Mouse (Mus musculus): ENCODE results near the gene Cdon. TPM values are rescaled to one million over a fixed set of nuclear protein-coding genes. Genes with fewer than 3 reads are reported as not detected.

The Cdon gene
- polyA plus RNA-seq, 1 experiment from 2014 or later, result 1.9 TPM

DNA sequence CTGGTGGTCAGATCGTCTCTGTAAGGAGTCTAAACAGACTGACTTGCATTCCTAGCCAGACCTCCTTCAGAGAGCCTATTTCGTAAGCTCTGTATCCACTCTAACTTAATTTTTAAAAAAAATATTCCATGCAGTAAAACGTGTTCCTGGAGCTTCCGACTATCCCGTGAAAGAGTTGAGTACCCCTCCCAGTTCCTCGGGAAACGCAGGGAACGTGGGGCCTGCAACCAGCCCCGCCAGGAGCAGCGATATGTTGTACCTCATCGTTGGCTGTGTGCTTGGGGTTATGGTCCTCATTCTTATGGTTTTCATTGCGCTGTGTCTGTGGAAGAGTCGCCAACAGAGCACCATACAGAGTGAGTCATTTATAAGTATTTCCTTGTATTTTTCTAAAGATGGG lies 65.7 kb downstream of the Cdon start:
- Histone ChIP-seq H3K9me3 (ENCODE audit: control insufficient read depth) (no peaks in the 10 kb centered on the region), H3K36me3 (ENCODE audit: control insufficient read depth, insufficient read depth) (peaks cover 34% of the 10 kb centered on the region), H3K27me3 (replicated peaks; ENCODE audit: control insufficient read depth, insufficient read depth, low read length) (no peaks in the 10 kb centered on the region), H3K9ac (ENCODE audit: low read depth, low read length) (no peak overlapping the region), H3K4me1 (replicated peaks; ENCODE audit: control insufficient read depth, insufficient read depth, low read length) (no peaks in the 10 kb centered on the region), H3K4me3 (ENCODE audit: low read depth, low read length) (no peak overlapping the region), H3K27ac (ENCODE audit: low read depth, low read length) (no peak overlapping the region), H3K4me2 (replicated peaks; ENCODE audit: low read depth) (no peak overlapping the region)
- no peak for ATAC-seq
- TF ChIP-seq CTCF (IDR thresholded peaks at IDR 0.05; ENCODE audit: low read depth), result no peak
- WGBS, result 78% methylated on average over 13 of the region's 13 CpGs

- H3K9ac ChIP-seq (ENCODE audit: low read depth, low read length), result no peak overlapping the region
- H3K36me3 ChIP-seq (ENCODE audit: control insufficient read depth, insufficient read depth), result peaks cover 36% of the 10 kb centered on the region
- no peaks in the 10 kb centered on the region for H3K27me3 ChIP-seq (replicated peaks; ENCODE audit: control insufficient read depth, insufficient read depth, low read length)
- 84% methylated on average over 4 of the region's 4 CpGs for WGBS
- H3K4me1 ChIP-seq (replicated peaks; ENCODE audit: control insufficient read depth, insufficient read depth, low read length), result no peaks in the 10 kb centered on the region
- no peak for ATAC-seq
- H3K4me3 ChIP-seq (ENCODE audit: low read depth, low read length), result no peak overlapping the region
- no peak overlapping the region for H3K4me2 ChIP-seq (replicated peaks; ENCODE audit: low read depth)
- no peak overlapping the region; the same call in 1 of the 2 replicates for H3K27ac ChIP-seq (ENCODE audit: low read depth, low read length)
- H3K9me3 ChIP-seq (ENCODE audit: control insufficient read depth), result no peaks in the 10 kb centered on the region
- TF ChIP-seq CTCF (IDR thresholded peaks at IDR 0.05; ENCODE audit: low read depth), result no peak
Measured at GRCm38 (mm10) chr9:35488496-35488895, 67.6 kb downstream of the Cdon start.

GRCm38 (mm10) chr9:35491109-35491866 lies 70.4 kb downstream of the Cdon start:
- H3K4me1 ChIP-seq (replicated peaks; ENCODE audit: control insufficient read depth, insufficient read depth, low read length), result no peaks in the 10 kb centered on the region; the same call in 1 of the 2 replicates
- H3K27me3 ChIP-seq (replicated peaks; ENCODE audit: control insufficient read depth, insufficient read depth, low read length), result no peaks in the 10 kb centered on the region
- H3K4me2 ChIP-seq (replicated peaks; ENCODE audit: low read depth), result no peak overlapping the region
- ATAC-seq, result no peak
- peaks cover 24% of the 10 kb centered on the region for H3K36me3 ChIP-seq (ENCODE audit: control insufficient read depth, insufficient read depth)
- H3K9ac ChIP-seq (ENCODE audit: low read depth, low read length), result no peak overlapping the region
- WGBS, result 86% methylated on average over 11 of the region's 11 CpGs
- H3K27ac ChIP-seq (ENCODE audit: low read depth, low read length), result no peak overlapping the region
- TF ChIP-seq CTCF (IDR thresholded peaks at IDR 0.05; ENCODE audit: low read depth), result no peak
- H3K9me3 ChIP-seq (ENCODE audit: control insufficient read depth), result no peaks in the 10 kb centered on the region
- no peak overlapping the region for H3K4me3 ChIP-seq (ENCODE audit: low read depth, low read length)

DNA sequence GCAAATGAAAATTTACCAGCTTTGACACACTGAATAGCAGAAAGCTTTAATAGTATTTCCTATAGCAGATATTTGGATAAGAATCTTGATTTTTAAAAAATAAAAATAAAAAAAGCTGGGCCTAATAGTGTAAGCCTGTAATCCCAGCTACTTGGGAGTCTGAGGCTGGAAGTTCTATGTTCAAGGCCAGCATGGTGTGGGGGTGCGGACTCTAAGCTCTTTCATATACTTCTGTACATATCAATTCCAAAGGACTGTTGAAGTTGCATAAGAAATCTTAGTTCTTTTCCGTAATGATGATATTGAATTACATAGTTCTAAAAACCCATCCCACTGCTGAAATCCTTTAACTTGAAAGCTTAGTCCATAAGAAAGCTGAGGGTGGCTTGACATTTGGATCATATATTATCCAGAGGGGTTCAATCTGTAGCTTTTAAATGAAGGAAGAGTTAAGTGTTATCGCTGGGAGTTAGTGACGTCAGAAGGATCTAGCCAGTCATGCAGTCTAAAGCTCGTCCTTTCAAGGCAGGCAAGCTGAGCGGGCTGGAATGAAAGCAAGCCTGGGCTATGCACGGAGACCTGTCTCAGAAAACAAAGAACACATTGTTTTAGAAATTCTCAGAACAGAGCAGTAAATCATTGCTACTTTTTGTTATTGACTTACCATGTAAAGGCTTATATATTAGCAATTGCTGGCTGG lies 72.3 kb downstream of the Cdon start:
- no peaks in the 10 kb centered on the region for H3K9me3 ChIP-seq (ENCODE audit: control insufficient read depth)
- peaks cover 18% of the 10 kb centered on the region for H3K36me3 ChIP-seq (ENCODE audit: control insufficient read depth, insufficient read depth)
- H3K27me3 ChIP-seq (replicated peaks; ENCODE audit: control insufficient read depth, insufficient read depth, low read length), result no peaks in the 10 kb centered on the region
- WGBS, result 47% methylated on average over 7 of the region's 7 CpGs
- no peak overlapping the region for H3K9ac ChIP-seq (ENCODE audit: low read depth, low read length)
- no peak overlapping the region for H3K27ac ChIP-seq (ENCODE audit: low read depth, low read length)
- ATAC-seq, result peak; percentile 94
- no peak for TF ChIP-seq CTCF (IDR thresholded peaks at IDR 0.05; ENCODE audit: low read depth)
- no peaks in the 10 kb centered on the region; the same call in 1 of the 2 replicates for H3K4me1 ChIP-seq (replicated peaks; ENCODE audit: control insufficient read depth, insufficient read depth, low read length)
- no peak overlapping the region for H3K4me3 ChIP-seq (ENCODE audit: low read depth, low read length)
- no peak overlapping the region; the same call in 1 of the 2 replicates for H3K4me2 ChIP-seq (replicated peaks; ENCODE audit: low read depth)

DNA sequence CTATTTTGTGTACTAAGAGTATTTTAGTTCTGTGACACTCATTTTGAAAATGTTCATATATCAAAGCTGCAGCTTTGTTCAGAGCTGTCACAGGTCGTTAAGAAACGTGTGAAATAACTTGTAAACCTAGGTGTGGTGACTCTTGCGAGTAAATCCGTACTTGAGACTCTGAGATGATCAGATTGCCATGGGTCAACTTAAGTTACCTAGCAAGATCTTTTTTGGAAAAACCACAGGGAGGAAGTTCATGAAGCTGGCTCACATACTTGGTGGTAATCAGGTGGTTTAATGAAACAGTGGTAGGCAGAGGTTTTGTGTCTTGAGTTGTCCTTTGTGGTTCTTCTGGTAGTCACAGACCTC lies 72.8 kb downstream of the Cdon start:
- Histone ChIP-seq H3K4me2 (replicated peaks; ENCODE audit: low read depth) (no peak overlapping the region; the same call in 1 of the 2 replicates), H3K9ac (ENCODE audit: low read depth, low read length) (no peak overlapping the region), H3K4me3 (ENCODE audit: low read depth, low read length) (no peak overlapping the region), H3K9me3 (ENCODE audit: control insufficient read depth) (no peaks in the 10 kb centered on the region), H3K4me1 (replicated peaks; ENCODE audit: control insufficient read depth, insufficient read depth, low read length) (no peaks in the 10 kb centered on the region; the same call in 1 of the 2 replicates), H3K36me3 (ENCODE audit: control insufficient read depth, insufficient read depth) (peaks cover 16% of the 10 kb centered on the region), H3K27me3 (replicated peaks; ENCODE audit: control insufficient read depth, insufficient read depth, low read length) (no peaks in the 10 kb centered on the region), H3K27ac (ENCODE audit: low read depth, low read length) (no peak overlapping the region)
- no peak for TF ChIP-seq CTCF (IDR thresholded peaks at IDR 0.05; ENCODE audit: low read depth)
- ATAC-seq, result peak; percentile 51
- WGBS, result 34% methylated on average over 4 of the region's 4 CpGs

DNA sequence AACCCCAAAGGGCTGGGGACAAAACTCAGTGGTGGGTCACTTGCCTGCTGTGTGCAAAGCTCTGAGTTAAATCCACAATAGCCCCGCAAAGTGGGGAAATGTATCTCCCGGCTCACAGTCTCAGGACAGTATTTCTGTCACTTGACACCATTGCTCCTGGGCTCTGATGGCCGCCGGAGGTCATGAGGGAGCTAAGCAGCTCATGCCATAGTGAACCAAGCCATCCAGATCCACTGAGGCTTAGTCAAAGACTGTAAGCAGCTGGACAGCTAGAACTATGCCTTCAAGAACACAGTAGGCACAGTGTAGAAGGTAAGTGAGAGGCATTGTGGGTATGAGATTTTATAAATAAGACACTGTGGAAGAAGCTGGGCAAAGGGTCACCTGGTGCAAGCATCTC lies 74.0 kb downstream of the Cdon start:
- Histone ChIP-seq H3K27ac (ENCODE audit: low read depth, low read length) (no peak overlapping the region), H3K36me3 (ENCODE audit: control insufficient read depth, insufficient read depth) (peaks cover 5% of the 10 kb centered on the region; the same call in 1 of the 2 replicates), H3K4me3 (ENCODE audit: low read depth, low read length) (no peak overlapping the region), H3K4me1 (replicated peaks; ENCODE audit: control insufficient read depth, insufficient read depth, low read length) (no peaks in the 10 kb centered on the region; the same call in 1 of the 2 replicates), H3K9me3 (ENCODE audit: control insufficient read depth) (no peaks in the 10 kb centered on the region), H3K27me3 (replicated peaks; ENCODE audit: control insufficient read depth, insufficient read depth, low read length) (no peaks in the 10 kb centered on the region), H3K4me2 (replicated peaks; ENCODE audit: low read depth) (no peak overlapping the region), H3K9ac (ENCODE audit: low read depth, low read length) (no peak overlapping the region)
- no peak for TF ChIP-seq CTCF (IDR thresholded peaks at IDR 0.05; ENCODE audit: low read depth)
- ATAC-seq, result no peak
- WGBS, result 74% methylated on average over 4 of the region's 4 CpGs
